Mouse (Mus musculus) layer of hippocampus, adult 2 months (tissue): ENCODE results near the gene Ormdl2. TPM values are rescaled to one million over a fixed set of nuclear protein-coding genes. Genes with fewer than 3 reads are reported as not detected.
A peak's percentile ranks its signal among the peaks of the same experiment; 100 is the strongest.

Source experiments
- DNase-seq, 2 experiments: peaks; one replicate each; pipeline ENCODE4 v3.0.0; 2022; ENCODE audit warnings: low spot score in 2 of 2
- H3K27ac ChIP-seq: fragments of 200-600 bp; 2 replicates; pipeline ENCODE4 v1.8.1; 2022
- H3K4me3 ChIP-seq: fragments of 200-600 bp; 2 replicates; pipeline ENCODE4 v1.8.1; 2022; ENCODE audit warnings: mild to moderate bottlenecking
- CTCF ChIP-seq: fragments of 200-600 bp; conservative IDR thresholded peaks from 2 replicates; pipeline ENCODE4 v1.8.1; 2022; ENCODE audit warnings: antibody characterized with exemption, mild to moderate bottlenecking, moderate library complexity
- total RNA-seq, 2 experiments: library from RNA; stranded (reverse); gene quantifications; 2 replicates each; pipeline ENCODE4 v1.2.3; 2021

Ormdl2 gene
- total RNA-seq, 2 experiments from 2014 or later, result 6.7 to 8.4 TPM

DNA sequence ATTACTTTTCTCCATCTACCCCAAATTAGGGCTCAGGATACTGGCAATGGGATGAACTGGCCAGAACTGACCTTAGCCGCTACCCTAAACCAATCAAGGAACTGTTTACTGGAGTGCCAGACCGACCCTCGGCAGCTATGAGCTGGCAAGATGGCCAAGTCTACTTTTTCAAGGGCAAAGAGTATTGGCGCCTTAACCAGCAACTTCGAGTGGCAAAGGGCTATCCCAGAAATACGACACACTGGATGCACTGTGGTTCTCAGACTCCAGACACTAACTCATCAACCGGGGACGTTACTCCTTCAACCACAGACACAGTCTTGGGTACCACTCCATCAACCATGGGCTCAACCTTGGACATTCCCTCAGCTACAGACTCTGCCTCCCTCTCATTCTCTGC is 22.8 kb downstream of the Ormdl2 start:
- Histone ChIP-seq H3K27ac (no peak overlapping the region), H3K4me3 (no peak overlapping the region)
- DNase-seq, result no peak
- no peak for TF ChIP-seq CTCF

GRCm38 (mm10) chr10:128795581-128795980 is 25.9 kb downstream of the Ormdl2 start:
- TF ChIP-seq CTCF, result no peak
- H3K27ac ChIP-seq, result no peak overlapping the region
- no peak overlapping the region for H3K4me3 ChIP-seq
- no peak for DNase-seq

GRCm38 (mm10) chr10:128794391-128794790 is 27.1 kb downstream of the Ormdl2 start:
- Histone ChIP-seq H3K4me3 (no peak overlapping the region), H3K27ac (no peak overlapping the region)
- no peak for TF ChIP-seq CTCF
- no peak for DNase-seq

DNA sequence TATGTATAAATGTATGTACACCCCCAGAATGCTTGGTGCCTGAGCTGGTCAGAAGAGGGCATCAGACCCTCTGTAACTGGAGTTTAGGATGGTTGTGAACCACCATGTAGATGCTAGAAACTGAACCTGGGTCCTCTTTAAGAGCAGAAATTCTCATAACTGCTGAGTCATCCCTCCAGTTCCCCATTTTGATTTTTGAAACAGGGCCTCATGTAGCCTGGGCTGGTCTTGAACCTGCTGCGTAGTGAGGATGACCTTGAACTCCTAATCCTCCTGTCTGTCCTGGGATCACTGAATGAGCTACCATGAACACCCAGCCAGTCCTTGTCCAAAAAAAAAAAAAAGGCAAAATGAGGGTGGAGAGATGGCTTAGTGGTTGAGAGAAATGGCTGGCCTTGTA is 28.2 kb downstream of the Ormdl2 start:
- no peak for TF ChIP-seq CTCF
- H3K27ac ChIP-seq, result no peak overlapping the region
- DNase-seq, result no peak
- H3K4me3 ChIP-seq, result no peak overlapping the region

- DNase-seq, result no peak
- H3K27ac ChIP-seq, result no peak overlapping the region
- TF ChIP-seq CTCF, result peak; percentile 22
- H3K4me3 ChIP-seq, result no peak overlapping the region
Observed at GRCm38 (mm10) chr10:128792041-128792440, 29.4 kb downstream of the Ormdl2 start.

GRCm38 (mm10) chr10:128790398-128791124 is 30.9 kb downstream of the Ormdl2 start, which contains the start of gene Mmp19:
Gene Mmp19 (plus strand): TSS chr10:128790910.
- H3K4me3 ChIP-seq, result no peak within 1 kb of the TSS
- TF ChIP-seq CTCF, result no peak
- DNase-seq, result no peak
- no peak within 1 kb of the TSS for H3K27ac ChIP-seq

DNA sequence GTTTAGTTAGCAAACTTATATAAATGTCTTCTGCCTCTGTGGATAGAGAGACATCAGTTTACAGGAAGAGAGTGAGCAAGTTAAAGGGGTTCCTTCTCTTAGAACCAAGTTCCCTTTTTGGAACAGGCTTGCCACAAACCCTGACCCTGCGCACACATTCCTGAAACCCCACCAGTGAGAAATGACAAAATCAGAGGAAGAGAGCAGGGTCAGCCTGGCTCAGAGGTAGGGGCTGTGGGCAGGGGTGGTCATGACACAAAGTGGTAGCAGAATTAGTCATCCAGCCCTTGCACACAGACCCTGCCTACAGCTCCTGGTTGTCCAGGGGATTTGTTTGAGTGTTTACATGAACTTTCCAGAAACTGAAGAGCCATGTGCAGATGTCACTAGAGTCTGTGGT is 41.2 kb downstream of the Ormdl2 start:
- Histone ChIP-seq H3K27ac (no peak overlapping the region), H3K4me3 (no peak overlapping the region)
- DNase-seq, result no peak
- TF ChIP-seq CTCF, result no peak

GRCm38 (mm10) chr10:128779011-128779795 is 42.2 kb downstream of the Ormdl2 start:
- Histone ChIP-seq H3K4me3 (no peak overlapping the region), H3K27ac (peak overlapping the region; percentile 24; the same call in 1 of the 2 replicates)
- no peak for TF ChIP-seq CTCF
- DNase-seq, result no peak

DNA sequence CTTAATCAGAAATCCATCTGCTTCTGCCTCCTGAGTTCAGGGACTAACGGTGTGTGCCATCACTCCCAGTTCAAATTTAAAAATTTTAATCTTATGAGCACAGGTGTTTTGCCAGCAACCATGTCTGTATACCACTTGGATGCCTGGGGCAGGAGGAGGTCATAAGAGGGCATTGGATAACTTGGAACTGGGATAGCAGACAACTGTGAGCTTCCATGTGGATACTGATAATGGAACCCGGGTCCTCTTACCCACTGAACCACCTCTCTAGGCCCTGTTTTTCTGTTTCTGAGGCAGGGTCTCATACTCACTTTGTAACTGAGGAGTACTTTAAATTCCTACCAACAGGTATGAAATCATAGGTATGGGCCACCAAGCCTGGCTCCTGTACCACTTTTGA is 43.0 kb downstream of the Ormdl2 start:
- H3K4me3 ChIP-seq, result no peak overlapping the region
- no peak for DNase-seq
- no peak for TF ChIP-seq CTCF
- H3K27ac ChIP-seq, result no peak overlapping the region

DNA sequence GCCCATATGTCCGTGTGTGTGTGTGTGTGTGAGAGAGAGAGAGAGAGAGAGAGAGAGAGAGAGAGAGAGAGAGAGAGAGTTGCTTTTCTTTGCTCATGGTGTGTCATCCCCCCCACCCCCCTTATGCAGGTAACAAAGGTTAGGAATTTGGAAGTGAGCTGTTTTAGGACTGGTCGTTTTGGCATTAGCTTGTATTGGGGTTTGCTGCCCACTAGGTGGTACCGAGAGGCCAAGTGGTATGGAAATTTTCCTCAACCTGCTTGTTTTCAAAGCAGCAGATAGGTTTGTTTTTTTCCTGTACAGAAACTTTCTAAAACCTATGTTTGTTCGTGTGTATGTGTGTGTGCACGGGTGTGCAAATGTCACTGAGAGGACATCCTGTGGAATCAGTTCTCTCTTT is 47.8 kb downstream of the Ormdl2 start:
- DNase-seq, result no peak
- no peak overlapping the region for H3K4me3 ChIP-seq
- TF ChIP-seq CTCF, result peak; percentile 47
- no peak overlapping the region for H3K27ac ChIP-seq

DNA sequence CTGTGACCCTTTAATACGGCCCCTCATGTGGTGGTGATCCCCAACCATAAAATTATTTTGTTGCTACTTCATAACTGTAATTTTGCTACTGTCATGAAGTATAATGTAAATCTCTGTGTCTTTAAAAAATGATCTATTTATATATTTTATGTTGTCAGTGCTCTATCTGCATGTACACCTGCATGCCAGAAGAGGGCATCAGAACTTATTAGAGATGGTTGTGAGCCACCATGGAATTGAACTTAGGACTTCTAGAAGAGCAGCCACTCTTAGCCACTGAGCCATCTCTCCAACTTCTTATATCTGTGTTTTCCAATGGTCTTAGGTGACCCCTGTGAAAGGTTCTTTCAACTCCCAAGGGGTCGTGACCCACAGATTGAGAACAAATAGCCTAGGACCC is 48.5 kb downstream of the Ormdl2 start:
- TF ChIP-seq CTCF, result peak; percentile 72
- no peak overlapping the region for H3K27ac ChIP-seq
- no peak for DNase-seq
- H3K4me3 ChIP-seq, result no peak overlapping the region

Other genes with a start within 250 kb of the Ormdl2 start
- gene Erbb3, start 232.0 kb downstream of the Ormdl2 start, total RNA-seq, result 1 to 10 TPM; 5.7 to 5.9 TPM
- 100 to 1,000 TPM; 283 to 303 TPM for gene Rps26, start 194.9 kb downstream of the Ormdl2 start, total RNA-seq
- gene Ikzf4, start 175.7 kb downstream of the Ormdl2 start, total RNA-seq, result 10 to 100 TPM; 16.7 to 18.7 TPM
- 10 to 100 TPM; 12.5 to 12.6 TPM for gene Suox, start 147.6 kb downstream of the Ormdl2 start, total RNA-seq
- gene Rab5b, start 125.4 kb downstream of the Ormdl2 start, total RNA-seq, result 100 to 1,000 TPM; 126 to 134 TPM
- gene Pmel, start 117.5 kb downstream of the Ormdl2 start, total RNA-seq, result under 1 TPM; 0.33 to 0.34 TPM
- 1 to 10 TPM; 2.0 to 3.0 TPM for gene Cdk2, start 116.6 kb downstream of the Ormdl2 start, total RNA-seq
- gene Dgka, start 76.8 kb downstream of the Ormdl2 start, total RNA-seq, result 10 to 100 TPM; 11.4 to 11.5 TPM
- 10 to 100 TPM; 22.0 to 30.6 TPM for gene Pym1, start 73.8 kb downstream of the Ormdl2 start, total RNA-seq
- under 1 TPM; 0.61 to 0.84 TPM for gene Mmp19, start 30.7 kb downstream of the Ormdl2 start, total RNA-seq
- gene Dnajc14, start 17.6 kb downstream of the Ormdl2 start, total RNA-seq, result 10 to 100 TPM; 65.5 to 73.3 TPM
- gene Tmem198b, start 17.3 kb downstream of the Ormdl2 start, total RNA-seq, result 10 to 100 TPM in 1 of 2 experiments, 1 to 10 TPM in 1; 9.4 to 10.9 TPM
- gene Sarnp, start 4.3 kb downstream of the Ormdl2 start, total RNA-seq, result 10 to 100 TPM; 39.3 to 42.2 TPM
- gene Gdf11, start 70.1 kb upstream of the Ormdl2 start, total RNA-seq, result 10 to 100 TPM; 20.5 to 21.9 TPM
- 10 to 100 TPM; 71.0 to 81.9 TPM for gene Cd63, start 79.3 kb upstream of the Ormdl2 start, total RNA-seq
- gene Rdh5, start 101.2 kb upstream of the Ormdl2 start, total RNA-seq, result 1 to 10 TPM; 4.3 to 8.4 TPM
- 100 to 1,000 TPM in 1 of 2 experiments, 10 to 100 TPM in 1; 88.5 to 102 TPM for gene Bloc1s1, start 102.4 kb upstream of the Ormdl2 start, total RNA-seq
- 10 to 100 TPM; 39.5 to 42.9 TPM for gene Itga7, start 112.2 kb upstream of the Ormdl2 start, total RNA-seq
- not detected for gene Mettl7b, start 139.3 kb upstream of the Ormdl2 start, total RNA-seq
- gene Olfr9, start 167.8 kb upstream of the Ormdl2 start, total RNA-seq, result not detected
- not detected for gene Olfr763, start 189.1 kb upstream of the Ormdl2 start, total RNA-seq
- gene Olfr764-ps1, start 218.3 kb upstream of the Ormdl2 start, total RNA-seq, result not detected
- gene Olfr765, start 228.4 kb upstream of the Ormdl2 start, total RNA-seq, result not detected
- gene Olfr766-ps1, start 247.3 kb upstream of the Ormdl2 start, total RNA-seq, result not detected